Mouse (Mus musculus): Measurements from ENCODE around the gene Cdk15.

- TF ChIP-seq CTCF (IDR thresholded peaks at IDR 0.05; ENCODE audit: low read depth) (no peak), EP300 (optimal IDR thresholded peaks at IDR 0.05) (no peak)
Observed at GRCm38 (mm10) chr1:59334562-59334890, 77.8 kb downstream of the Cdk15 start.

Measured in stomach, postnatal 0 days (tissue).